In genomic region chr11:53655043-53655442, GRCm38 (mm10) we compare ENCODE assay signal across 13 mouse cellular contexts. TPM values are rescaled to one million over a fixed set of nuclear protein-coding genes. Genes with fewer than 3 reads are reported as not detected.
A peak's percentile ranks its signal among the peaks of the same experiment; 100 is the strongest.
DNase-seq lines count a peak whose midpoint lies in the region; ATAC-seq lines count a peak whose summit lies in the region.
"Had no signal": no experiment of that assay in that cellular context is flagged by ENCODE, and none has a peak within 500 bp of the region (broad histone marks: within the 10 kb centered on the region; RNA-seq: fewer than 3 reads in every experiment).

No protein-coding gene starts in this region.

- intact Hi-C loops in heart, postnatal 25 days (cut with DNase I) = no loop called here

- DNase-seq in MEL-GATA-1-ER (ENCODE audit: extremely low read depth, low read depth) = peak; percentile 77
- peak; percentile 21 for DNase-seq in heart, adult 8-10 months (ENCODE audit: low spot score)
- peak; percentile 2 for DNase-seq in heart, postnatal 25 days (ENCODE audit: low spot score)
- no peak for DNase-seq in testis, postnatal 10 days (ENCODE audit: low spot score)
- DNase-seq in layer of hippocampus, postnatal 10 days (ENCODE audit: low spot score in 2 of 2) = no peak
- no peak for DNase-seq in spleen, adult 18-20 months
- no peak for DNase-seq in gastrocnemius, adult 18-20 months (ENCODE audit: low spot score)
- DNase-seq: cerebellum, adult 11 months; embryo, embryonic 11 days; right cerebral cortex, postnatal 4 days had no signal

- ATAC-seq in megakaryocyte, adult 5-6 weeks (ENCODE audit: poor library complexity, severe bottlenecking) = peak; percentile 59

RNA-seq across cellular contexts. Expression of gene Il13, which starts 20.5 kb away (rescaled TPM):
- not detected for total RNA-seq in heart, adult 8-10 months (2022)
- not detected for total RNA-seq in heart, postnatal 25 days (2021)
- 0.18 TPM in 2 replicates for total RNA-seq in megakaryocyte, adult 5-6 weeks (2015)
- total RNA-seq in megakaryocyte, adult 5-6 weeks (2017) = 0.28 and 0.62 TPM in 2 replicates
- total RNA-seq in layer of hippocampus, postnatal 10 days (2021) = not detected
- not detected for total RNA-seq in gastrocnemius, adult 18-20 months (2021)
- total RNA-seq: ES-E14; liver, adult 2 months had no signal

RNA-seq across cellular contexts. Expression of gene Il4, which starts 36.6 kb away (rescaled TPM):
- total RNA-seq in heart, adult 8-10 months (2022) = not detected
- not detected for total RNA-seq in heart, postnatal 25 days (2021)
- total RNA-seq in megakaryocyte, adult 5-6 weeks (2015) = 5.5 and 13.1 TPM in 2 replicates
- 8.0 and 8.7 TPM in 2 replicates for total RNA-seq in megakaryocyte, adult 5-6 weeks (2017)
- not detected for total RNA-seq in layer of hippocampus, postnatal 10 days (2021)
- total RNA-seq in gastrocnemius, adult 18-20 months (2021) = not detected
- total RNA-seq: ES-E14; liver, adult 2 months had no signal

RNA-seq across cellular contexts. Expression of gene Rad50, which starts 52.1 kb away (rescaled TPM):
- 1 to 10 TPM; 6.4 to 9.5 (median 7.3) TPM for total RNA-seq in heart, adult 8-10 months (2022)
- 1 to 10 TPM; 6.3 to 6.7 TPM for total RNA-seq in heart, postnatal 25 days (2021)
- total RNA-seq in megakaryocyte, adult 5-6 weeks (2015) = 23.9 and 26.7 TPM in 2 replicates
- total RNA-seq in megakaryocyte, adult 5-6 weeks (2017) = 33.7 and 38.1 TPM in 2 replicates
- total RNA-seq in layer of hippocampus, postnatal 10 days (2021) = 10 to 100 TPM in 1 of 2 experiments, 1 to 10 TPM in 1; 9.5 to 10.1 TPM
- total RNA-seq in gastrocnemius, adult 18-20 months (2021) = 1 to 10 TPM; 4.3 to 5.4 TPM

Comparison
In these comparisons a context has a peak if more than half of its experiments do, and no peak if none do; other contexts are left out.
1. DNase-seq: peak in MEL-GATA-1-ER (single experiment), heart, adult 8-10 months (single experiment) and heart, postnatal 25 days (single experiment); none in testis, postnatal 10 days (single experiment), layer of hippocampus, postnatal 10 days (0 of 2), spleen, adult 18-20 months (0 of 2) and gastrocnemius, adult 18-20 months (single experiment).
2. RNA of gene Il4, which starts 36.6 kb away (total RNA-seq): 5.5 to 13.1 TPM in megakaryocyte, adult 5-6 weeks; not detected in heart, adult 8-10 months, not detected in heart, postnatal 25 days, not detected in layer of hippocampus, postnatal 10 days and not detected in gastrocnemius, adult 18-20 months; every median in the first group is over 4 times any median in the second.